ENCODE assay signal across 26 mouse cellular contexts in the genomic region with DNA sequence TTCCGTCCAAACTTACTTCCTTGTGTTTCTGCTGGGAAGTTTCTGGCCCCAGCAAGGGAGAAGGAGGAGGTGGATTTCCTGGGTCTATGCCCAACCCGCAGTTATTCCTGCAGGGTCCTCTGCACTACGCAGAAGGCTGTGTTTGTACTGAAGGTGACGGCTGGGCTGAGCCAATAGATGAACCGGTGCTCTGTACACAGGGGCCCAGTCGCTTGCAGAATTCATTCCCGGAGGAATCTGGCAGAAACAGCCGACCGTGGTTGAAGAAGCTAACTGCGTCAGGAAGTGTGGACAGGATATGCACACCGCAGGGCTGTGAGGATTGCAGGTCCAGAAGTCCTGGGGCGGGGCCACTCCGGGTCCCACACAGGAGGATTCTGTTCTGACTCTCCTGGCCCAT.
DNase-seq lines count a peak whose midpoint lies in the region; ATAC-seq and TF ChIP-seq lines count a peak whose summit lies in the region.
"Had no signal": no experiment of that assay in that cellular context is flagged by ENCODE, and none has a peak within 500 bp of the region (broad histone marks: within the 10 kb centered on the region; RNA-seq: fewer than 3 reads in every experiment).

No protein-coding gene starts in this region.

- H3K36me3 ChIP-seq in embryonic facial prominence, embryonic 13.5 days = no peaks in the 10 kb centered on the region
- H3K36me3 ChIP-seq in embryonic facial prominence, embryonic 10.5 days (replicated peaks) = no peaks in the 10 kb centered on the region
- no peaks in the 10 kb centered on the region for H3K36me3 ChIP-seq in lung, embryonic 14.5 days (ENCODE audit: insufficient read depth)
- no peaks in the 10 kb centered on the region for H3K36me3 ChIP-seq in lung, postnatal 0 days (ENCODE audit: insufficient read depth, low read length)
- no peaks in the 10 kb centered on the region for H3K36me3 ChIP-seq in E14TG2a.4 (ENCODE audit: insufficient read depth, low read length)
- H3K36me3 ChIP-seq in limb, embryonic 15.5 days = no peaks in the 10 kb centered on the region
- H3K36me3 ChIP-seq: embryonic facial prominence, embryonic 15.5 days; G1E; hindbrain, embryonic 12.5 days; hindbrain, embryonic 15.5 days had no signal

- TF ChIP-seq EP300 in lung, postnatal 0 days (IDR thresholded peaks at IDR 0.05) = no peak

- 0 out of 2 replicates have a peak, but pooled peaks cover 2% of the 10 kb centered on the region for H3K9me3 ChIP-seq in embryonic facial prominence, embryonic 13.5 days
- H3K9me3 ChIP-seq in embryonic facial prominence, embryonic 10.5 days = no peaks in the 10 kb centered on the region
- no peaks in the 10 kb centered on the region for H3K9me3 ChIP-seq in lung, embryonic 14.5 days (ENCODE audit: low read depth, low read length)
- no peaks in the 10 kb centered on the region for H3K9me3 ChIP-seq in lung, postnatal 0 days (ENCODE audit: low read length)
- no peaks in the 10 kb centered on the region for H3K9me3 ChIP-seq in E14TG2a.4 (ENCODE audit: low read length)
- H3K9me3 ChIP-seq in limb, embryonic 15.5 days = no peaks in the 10 kb centered on the region
- H3K9me3 ChIP-seq: embryonic facial prominence, embryonic 15.5 days; hindbrain, embryonic 12.5 days; hindbrain, embryonic 15.5 days had no signal

- 0 out of 2 replicates have a peak overlapping the region, but pooled peaks have one; percentile 32 for H3K9ac ChIP-seq in embryonic facial prominence, embryonic 13.5 days
- no peak overlapping the region; the same call in 1 of the 2 replicates for H3K9ac ChIP-seq in lung, embryonic 14.5 days
- no peak overlapping the region for H3K9ac ChIP-seq in lung, postnatal 0 days (replicated peaks; ENCODE audit: low read depth)
- no peak overlapping the region for H3K9ac ChIP-seq in limb, embryonic 15.5 days
- H3K9ac ChIP-seq: embryonic facial prominence, embryonic 15.5 days; forebrain, postnatal 0 days; hindbrain, embryonic 12.5 days; hindbrain, embryonic 15.5 days had no signal

- no peak overlapping the region for H3K4me2 ChIP-seq in embryonic facial prominence, embryonic 13.5 days
- H3K4me2 ChIP-seq in lung, embryonic 14.5 days = peak overlapping the region; percentile 32; the same call in 1 of the 2 replicates
- H3K4me2 ChIP-seq in lung, postnatal 0 days (replicated peaks; ENCODE audit: low read depth, low read length) = no peak overlapping the region
- H3K4me2 ChIP-seq in limb, embryonic 15.5 days = no peak overlapping the region
- H3K4me2 ChIP-seq: embryonic facial prominence, embryonic 15.5 days; heart, embryonic 11.5 days; hindbrain, embryonic 12.5 days; hindbrain, embryonic 15.5 days had no signal

- no peak for TF ChIP-seq CTCF in lung, embryonic 14.5 days (IDR thresholded peaks at IDR 0.05; ENCODE audit: low read depth)
- no peak for TF ChIP-seq CTCF in lung, postnatal 0 days (IDR thresholded peaks at IDR 0.05)
- TF ChIP-seq CTCF in E14TG2a.4 (conservative IDR thresholded peaks at IDR 0.05; ENCODE audit: low read length) = no peak

- DNase-seq in embryonic facial prominence, embryonic 10.5 days (ENCODE audit: low spot score) = no peak
- peak; percentile 56 for DNase-seq in lung, embryonic 14.5 days
- no peak for DNase-seq in lung, postnatal 0 days (ENCODE audit: low spot score)
- no peak for DNase-seq in kidney, postnatal 10 days
- DNase-seq: adrenal gland, adult 8-10 months; adrenal gland, postnatal 25 days; cerebellum, adult 11-12 months; cerebellum, adult 8-10 months; cerebellum, postnatal 10 days; cerebellum, postnatal 36 days; embryo, embryonic 11 days; forebrain, postnatal 0 days; gastrocnemius, adult 2 months; gastrocnemius, postnatal 14 days; heart, adult 11 months had no signal

- 37% methylated on average over 13 of the region's 13 CpGs for WGBS in embryonic facial prominence, embryonic 13.5 days
- 50% methylated on average over 13 of the region's 13 CpGs for WGBS in embryonic facial prominence, embryonic 10.5 days
- 12% methylated on average over 13 of the region's 13 CpGs for WGBS in lung, embryonic 14.5 days
- WGBS in lung, postnatal 0 days = 14% methylated on average over 13 of the region's 13 CpGs
- 27% methylated on average over 13 of the region's 13 CpGs for WGBS in limb, embryonic 15.5 days

- H3K27me3 ChIP-seq in embryonic facial prominence, embryonic 13.5 days = peaks cover 13% of the 10 kb centered on the region
- H3K27me3 ChIP-seq in embryonic facial prominence, embryonic 10.5 days (replicated peaks; ENCODE audit: low read depth, poor library complexity, severe bottlenecking) = peaks cover 18% of the 10 kb centered on the region
- H3K27me3 ChIP-seq in lung, embryonic 14.5 days (ENCODE audit: insufficient read depth, low read length) = no peaks in the 10 kb centered on the region
- H3K27me3 ChIP-seq in lung, postnatal 0 days (replicated peaks; ENCODE audit: insufficient read depth, low read length) = no peaks in the 10 kb centered on the region
- peaks cover 50% of the 10 kb centered on the region for H3K27me3 ChIP-seq in E14TG2a.4 (ENCODE audit: insufficient read depth, low read length)
- H3K27me3 ChIP-seq in limb, embryonic 15.5 days = peaks cover 24% of the 10 kb centered on the region; the same call in 1 of the 2 replicates

- no peak overlapping the region for H3K27ac ChIP-seq in embryonic facial prominence, embryonic 13.5 days
- no peak overlapping the region for H3K27ac ChIP-seq in embryonic facial prominence, embryonic 10.5 days (replicated peaks)
- 0 out of 2 replicates have a peak overlapping the region, but pooled peaks have one; percentile 42 for H3K27ac ChIP-seq in lung, embryonic 14.5 days (ENCODE audit: low read depth)
- no peak overlapping the region for H3K27ac ChIP-seq in lung, postnatal 0 days (ENCODE audit: low read length)
- no peak overlapping the region for H3K27ac ChIP-seq in limb, embryonic 15.5 days
- H3K27ac ChIP-seq: embryonic facial prominence, embryonic 15.5 days; gastrocnemius, adult 2 months; hindbrain, embryonic 12.5 days; hindbrain, embryonic 15.5 days had no signal

- H3K4me3 ChIP-seq in embryonic facial prominence, embryonic 13.5 days = no peak overlapping the region
- H3K4me3 ChIP-seq in embryonic facial prominence, embryonic 10.5 days = no peak overlapping the region
- no peak overlapping the region for H3K4me3 ChIP-seq in lung, embryonic 14.5 days (ENCODE audit: low read depth, low read length)
- H3K4me3 ChIP-seq in lung, postnatal 0 days (ENCODE audit: low read depth, low read length) = no peak overlapping the region
- 0 out of 2 replicates have a peak overlapping the region, but pooled peaks have one; percentile 4 for H3K4me3 ChIP-seq in E14TG2a.4 (replicated peaks; ENCODE audit: low read length)
- H3K4me3 ChIP-seq in limb, embryonic 15.5 days = no peak overlapping the region
- H3K4me3 ChIP-seq: embryonic facial prominence, embryonic 15.5 days; gastrocnemius, adult 2 months; hindbrain, embryonic 12.5 days; hindbrain, embryonic 15.5 days had no signal

- ATAC-seq in embryonic facial prominence, embryonic 13.5 days (ENCODE audit: insufficient number of reproducible peaks, insufficient read depth, low FRiP score, low TSS enrichment, low read depth) = no peak
- ATAC-seq in lung, embryonic 14.5 days (ENCODE audit: insufficient read depth) = peak; percentile 44; the same call in 1 of the 2 replicates
- no peak for ATAC-seq in lung, postnatal 0 days
- 0 out of 2 replicates have a peak, but pooled peaks have one; percentile 38 for ATAC-seq in limb, embryonic 15.5 days (ENCODE audit: insufficient number of reproducible peaks, low FRiP score, low TSS enrichment, low read depth)
- ATAC-seq: activated CD4-positive, CD25-positive, alpha-beta regulatory T cell, adult 4 months; forebrain, embryonic 14.5 days; forebrain, postnatal 0 days; Patski had no signal

- peaks cover 11% of the 10 kb centered on the region for H3K4me1 ChIP-seq in embryonic facial prominence, embryonic 13.5 days
- H3K4me1 ChIP-seq in embryonic facial prominence, embryonic 10.5 days = 0 out of 2 replicates have a peak, but pooled peaks cover 3% of the 10 kb centered on the region
- 0 out of 2 replicates have a peak, but pooled peaks cover 3% of the 10 kb centered on the region for H3K4me1 ChIP-seq in lung, embryonic 14.5 days (ENCODE audit: insufficient read depth)
- no peaks in the 10 kb centered on the region for H3K4me1 ChIP-seq in lung, postnatal 0 days (ENCODE audit: insufficient read depth, low read depth, low read length)
- H3K4me1 ChIP-seq in E14TG2a.4 (replicated peaks; ENCODE audit: low read depth, low read length) = peaks cover 9% of the 10 kb centered on the region
- H3K4me1 ChIP-seq in limb, embryonic 15.5 days = peaks cover 13% of the 10 kb centered on the region
- H3K4me1 ChIP-seq: hindbrain, embryonic 12.5 days; hindbrain, embryonic 15.5 days had no signal

Comparison
In these comparisons a context has a peak if more than half of its experiments do, and no peak if none do; other contexts are left out.
1. ATAC-seq: peak in lung, embryonic 14.5 days (single experiment) and limb, embryonic 15.5 days (single experiment); none in embryonic facial prominence, embryonic 13.5 days (single experiment) and lung, postnatal 0 days (single experiment).